Mouse (Mus musculus) adipocyte (in vitro differentiated cells): Measurements from ENCODE around the gene Palb2.

Source experiments
- DNase-seq: peaks from one replicate; pipeline ENCODE4 v3.0.0-alpha.2; 2016; ENCODE audit warnings: low spot score

Palb2 gene

GRCm38 (mm10) chr7:122132497-122133337 lies at the start of gene Palb2, which contains the start of gene Dctn5:
TSS of gene Palb2 (minus strand) at chr7:122132985.
TSS of gene Dctn5 (plus strand) at chr7:122133041.
- peak; percentile 94 for DNase-seq

GRCm38 (mm10) chr7:122180720-122181119 lies 47.9 kb upstream of the Palb2 start:
- DNase-seq = no peak

DNA sequence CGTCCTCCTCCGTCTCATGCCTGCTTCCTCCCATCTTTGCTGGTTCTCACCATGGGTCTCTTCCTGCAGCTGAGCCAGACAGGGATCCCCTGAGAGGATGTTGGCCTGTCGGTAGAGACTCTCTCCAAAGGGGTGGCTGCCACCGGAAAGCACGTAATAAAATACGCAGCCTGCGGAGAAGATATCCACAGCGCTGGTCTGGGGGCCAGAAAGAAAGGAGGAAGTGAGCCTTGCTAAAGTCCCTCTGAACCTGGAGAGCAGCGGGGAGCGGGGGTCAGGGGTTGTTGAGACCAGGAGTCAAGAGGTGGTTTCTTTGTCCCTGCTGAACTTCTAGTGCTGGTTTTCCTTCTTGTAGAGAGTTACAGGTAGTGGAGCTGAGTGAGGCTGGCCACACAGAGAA lies 38.8 kb upstream of the Palb2 start:
- no peak for DNase-seq

DNA sequence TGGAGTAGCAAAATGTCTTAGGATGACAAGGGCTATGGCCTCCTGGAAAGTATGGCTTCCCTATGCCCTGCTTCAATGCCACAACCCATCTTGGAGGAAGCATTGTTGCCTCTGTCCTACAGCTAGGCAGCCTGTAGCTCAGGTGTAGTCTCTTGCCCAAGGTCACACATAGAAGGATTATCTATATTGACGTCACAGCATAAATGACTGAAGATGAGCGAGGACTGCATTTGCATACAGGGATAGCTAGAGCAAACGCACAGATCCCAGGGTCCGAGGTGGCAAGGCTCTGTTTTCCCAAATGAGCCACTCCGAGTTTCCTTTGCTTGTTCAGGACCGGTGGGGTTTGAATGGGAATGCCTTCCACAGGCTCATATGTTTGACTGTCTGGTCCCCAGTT lies 37.9 kb upstream of the Palb2 start:
- no peak for DNase-seq

- DNase-seq = no peak
Measured at GRCm38 (mm10) chr7:122167203-122167602, 34.4 kb upstream of the Palb2 start.

DNA sequence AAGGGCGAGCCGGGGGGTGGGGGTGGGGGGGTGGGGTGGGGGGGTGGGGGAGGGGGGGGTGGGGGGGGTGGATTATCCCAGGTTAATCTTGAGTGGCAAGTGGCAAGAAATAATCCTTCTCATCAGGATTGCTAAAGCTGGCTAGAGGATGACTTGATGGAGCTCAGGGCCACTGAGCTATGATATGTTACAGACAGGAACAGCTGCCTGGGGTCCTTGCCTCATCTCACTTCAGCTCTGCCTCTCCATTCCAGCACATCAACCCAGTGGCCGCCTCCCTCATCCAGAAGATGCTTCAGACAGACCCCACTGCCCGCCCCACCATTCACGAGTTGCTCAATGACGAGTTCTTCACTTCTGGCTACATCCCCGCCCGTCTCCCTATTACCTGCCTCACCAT lies 31.0 kb upstream of the Palb2 start:
- no peak for DNase-seq

- DNase-seq = no peak
Measured at GRCm38 (mm10) chr7:122160037-122160436, 27.3 kb upstream of the Palb2 start.

- peak; percentile 74 for DNase-seq
Measured at GRCm38 (mm10) chr7:122158915-122159902, 26.4 kb upstream of the Palb2 start, which contains the start of gene Plk1. TSS of gene Plk1 (plus strand) at chr7:122159439.

DNA sequence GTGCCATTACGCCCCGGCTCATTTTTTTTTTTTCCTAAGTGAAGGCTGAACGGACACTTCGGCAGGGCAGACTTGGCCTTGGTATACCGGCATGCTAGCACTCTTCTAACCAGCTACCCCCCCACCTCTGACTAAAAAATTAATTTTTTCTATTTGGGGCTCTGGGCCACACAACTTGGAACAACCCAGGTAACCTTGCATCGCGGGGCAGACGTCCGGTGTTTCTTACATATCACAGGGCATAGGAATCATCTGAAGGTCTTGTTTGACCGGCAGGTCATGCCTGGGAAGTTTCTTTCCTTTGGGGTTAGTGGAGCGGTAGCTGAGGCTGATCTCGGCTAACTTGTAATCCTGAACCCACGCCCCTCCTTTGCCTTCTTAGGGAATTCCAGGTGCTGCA lies 25.7 kb upstream of the Palb2 start:
- no peak for DNase-seq

- no peak for DNase-seq
Measured at GRCm38 (mm10) chr7:122152473-122152872, 19.7 kb upstream of the Palb2 start.

- peak; percentile 33 for DNase-seq
Measured at GRCm38 (mm10) chr7:122140991-122141390, 8.2 kb upstream of the Palb2 start.

DNA sequence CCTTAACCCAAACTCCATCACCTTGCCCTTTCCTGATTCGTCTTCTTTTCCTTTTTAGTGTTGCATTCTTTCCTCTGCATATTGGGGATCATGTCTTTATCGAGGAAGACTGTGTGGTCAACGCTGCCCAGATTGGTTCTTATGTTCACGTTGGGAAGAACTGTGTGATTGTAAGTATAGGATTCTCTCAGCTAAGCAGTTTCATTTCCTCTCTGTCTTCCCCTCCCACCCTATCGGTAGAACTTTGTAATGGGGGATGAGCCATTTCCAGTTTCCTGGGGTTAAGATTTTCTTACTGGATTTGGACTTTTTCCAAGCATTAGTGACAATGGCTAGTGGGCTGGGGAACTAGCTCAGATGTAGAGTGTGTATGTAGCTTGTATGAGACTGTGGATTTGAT lies 5.4 kb upstream of the Palb2 start:
- no peak for DNase-seq

DNA sequence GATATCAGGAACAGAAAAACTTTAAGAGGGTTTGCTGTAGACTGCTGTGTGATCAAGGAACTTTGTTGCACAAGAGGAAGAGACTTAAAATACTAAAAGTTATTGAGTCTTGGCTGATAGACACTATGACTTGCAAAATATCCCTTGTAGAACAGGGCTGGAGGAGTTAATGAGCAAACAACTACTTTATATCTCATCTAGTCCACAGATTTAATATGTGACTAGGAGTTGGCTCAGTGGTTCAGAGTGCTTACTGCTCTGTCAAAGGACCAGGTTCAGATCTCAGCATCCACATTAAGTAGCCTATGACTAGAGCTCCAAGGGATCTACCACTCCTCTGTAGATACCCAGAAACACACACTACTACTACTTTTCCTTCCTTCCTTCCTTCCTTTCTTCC lies 4.3 kb upstream of the Palb2 start:
- DNase-seq = no peak

DNA sequence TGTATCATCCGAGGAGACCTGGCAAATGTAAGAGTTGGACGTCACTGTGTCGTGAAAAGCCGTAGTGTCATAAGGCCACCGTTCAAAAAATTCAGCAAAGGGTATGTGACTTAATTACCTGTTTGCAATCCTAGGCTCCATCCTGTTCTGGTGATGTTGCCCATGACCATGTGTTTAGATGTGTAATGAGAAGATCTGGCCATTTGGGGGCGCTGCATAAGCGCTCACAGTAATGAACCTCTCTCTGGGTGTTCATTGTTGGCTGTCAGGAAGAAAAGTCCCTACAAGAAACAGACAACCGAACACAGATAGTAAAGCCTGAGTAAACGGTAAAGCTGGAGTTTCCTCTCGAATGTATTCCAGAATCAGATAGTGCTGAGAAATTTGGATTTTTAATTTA lies 2.3 kb upstream of the Palb2 start:
- DNase-seq = peak; percentile 21

GRCm38 (mm10) chr7:122133338-122133625 lies 497 bp upstream of the Palb2 start:
- no peak for DNase-seq

DNA sequence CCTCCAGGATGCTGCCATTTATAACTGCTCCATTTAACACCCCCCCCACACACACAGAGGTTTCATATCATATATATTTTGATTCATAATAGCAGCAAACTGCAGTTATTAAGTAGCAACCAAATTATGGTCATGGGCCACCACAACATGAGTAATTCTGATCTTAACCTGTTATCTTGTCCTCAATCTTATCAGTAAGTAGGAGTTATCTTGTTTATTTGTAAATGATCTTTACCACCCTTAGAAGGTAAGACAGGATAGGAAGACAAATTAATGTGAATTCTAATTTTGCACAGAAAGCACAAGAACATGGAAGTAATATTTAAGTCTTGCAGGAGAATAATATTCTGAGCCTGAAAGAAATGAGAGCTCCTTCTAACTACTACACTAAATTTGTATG lies 951 bp downstream of the Palb2 start:
- DNase-seq = no peak

GRCm38 (mm10) chr7:122126946-122127345 lies 5.8 kb downstream of the Palb2 start:
- DNase-seq = no peak

- DNase-seq = no peak
Measured at GRCm38 (mm10) chr7:122125636-122126035, 7.1 kb downstream of the Palb2 start.

DNA sequence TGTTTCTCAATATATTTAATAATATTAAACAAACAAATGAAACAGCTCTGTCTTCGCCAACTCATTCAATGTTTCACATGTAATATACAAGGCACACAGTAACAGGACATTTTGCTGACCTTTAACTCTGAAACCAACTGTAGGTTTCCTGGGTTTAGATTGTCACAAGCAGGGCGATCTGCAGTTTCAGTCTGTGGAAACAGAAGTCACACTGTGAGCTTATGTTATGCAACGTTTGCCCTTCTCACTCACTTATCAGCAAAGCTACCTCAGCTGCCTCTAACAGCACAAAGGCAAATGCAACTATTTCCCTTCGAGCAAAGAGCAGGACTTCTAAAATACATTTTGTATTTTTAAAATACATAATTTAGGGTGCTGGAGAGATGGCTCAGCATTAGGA lies 9.3 kb downstream of the Palb2 start:
- DNase-seq = peak; percentile 14

GRCm38 (mm10) chr7:122108206-122108605 lies 24.6 kb downstream of the Palb2 start:
- DNase-seq = no peak

DNA sequence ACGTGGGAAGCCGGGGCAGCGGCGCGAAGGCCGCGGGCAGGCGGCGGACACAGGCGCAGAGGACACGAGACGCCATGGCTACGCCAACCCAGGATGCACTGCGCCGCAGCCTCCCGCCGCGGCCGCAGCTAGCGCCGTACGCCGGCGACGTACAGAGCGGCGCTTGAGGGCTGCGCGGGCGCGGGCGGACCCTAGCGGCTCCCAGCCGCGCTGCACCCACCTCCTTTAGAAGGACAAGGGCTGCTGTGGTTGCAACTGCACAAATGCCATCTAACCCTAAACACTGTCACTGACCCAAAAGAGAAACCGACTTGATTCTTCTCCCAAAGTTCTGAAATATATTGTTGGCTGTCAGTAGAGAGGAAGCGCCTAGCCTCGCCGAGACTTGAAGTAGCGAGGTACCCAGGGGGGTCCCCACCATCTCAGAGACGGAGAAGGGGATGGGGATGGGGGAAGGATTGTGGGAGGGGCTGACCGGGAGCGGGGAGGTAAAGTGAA lies 31.0 kb downstream of the Palb2 start, which contains the start of gene Ndufab1:
Gene Ndufab1 (minus strand): TSS at position 140 of the 498 bp plus-strand sequence.
- peak; percentile 81 for DNase-seq

DNA sequence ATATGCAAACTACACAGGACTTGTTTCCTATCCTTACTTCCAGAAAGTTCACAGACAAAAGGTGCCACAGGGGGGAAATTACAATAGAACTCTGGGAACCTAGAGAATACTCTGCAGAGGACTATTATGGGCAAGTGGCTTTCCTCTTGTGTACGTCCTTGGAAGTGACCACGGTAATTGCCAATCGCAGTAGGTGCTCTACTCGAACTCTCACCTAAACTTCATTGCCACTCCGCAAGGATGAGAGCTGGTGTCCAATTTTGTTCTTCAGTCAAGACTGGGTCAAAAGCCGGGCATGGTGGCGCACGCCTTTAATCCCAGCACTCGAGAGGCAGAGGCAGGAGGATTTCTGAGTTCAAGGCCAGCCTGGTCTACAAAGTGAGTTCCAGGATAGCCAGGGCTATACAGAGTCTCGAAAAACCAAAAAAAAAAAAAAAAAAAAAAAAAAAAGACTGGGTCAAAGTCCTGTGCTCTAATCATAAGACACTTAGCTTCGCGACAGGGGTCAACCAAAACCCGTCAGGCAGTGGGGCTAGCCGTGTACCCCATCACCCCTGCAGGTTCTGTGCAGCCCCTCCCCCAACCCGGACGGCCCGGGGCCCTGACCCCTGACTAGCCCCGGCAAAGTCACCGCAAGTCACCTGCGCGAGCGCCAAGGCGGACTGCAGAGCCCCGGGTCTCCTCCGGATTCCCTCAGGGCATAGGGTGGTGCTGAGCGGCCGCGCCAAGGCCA lies 31.6 kb downstream of the Palb2 start:
- DNase-seq = peak; percentile 34
